Mouse (Mus musculus): ENCODE measurements around the gene Serpina5.
"Not testable (repeated sequence)": the region's sequence is repeated elsewhere in the genome, so short reads cannot be mapped to it uniquely, and the experiment has no call there.

Gene Serpina5

GRCm38 (mm10) chr12:104106919-104107318, 6.0 kb downstream of the Serpina5 start:
- no peak for TF ChIP-seq GATA4 (IDR thresholded peaks at IDR 0.05; ENCODE audit: insufficient replicate concordance, low read length)

- TF ChIP-seq GATA4 (IDR thresholded peaks at IDR 0.05; ENCODE audit: insufficient replicate concordance, low read length), result no peak
Observed at GRCm38 (mm10) chr12:104108507-104108906, 7.6 kb downstream of the Serpina5 start.

GRCm38 (mm10) chr12:104112333-104112732, 11.4 kb downstream of the Serpina5 start, which contains the start of gene Serpina3a:
Gene Serpina3a, plus strand, starts transcription at chr12:104112724.
- not testable (repeated sequence) for TF ChIP-seq GATA4 (IDR thresholded peaks at IDR 0.05; ENCODE audit: insufficient replicate concordance, low read length)

GRCm38 (mm10) chr12:104114921-104115579, 14.1 kb downstream of the Serpina5 start:
- no peak for TF ChIP-seq GATA4 (IDR thresholded peaks at IDR 0.05; ENCODE audit: insufficient replicate concordance, low read length)

- TF ChIP-seq GATA4 (IDR thresholded peaks at IDR 0.05; ENCODE audit: insufficient replicate concordance, low read length), result no peak
Observed at GRCm38 (mm10) chr12:104123097-104123496, 22.2 kb downstream of the Serpina5 start.

- TF ChIP-seq GATA4 (IDR thresholded peaks at IDR 0.05; ENCODE audit: insufficient replicate concordance, low read length), result no peak
Observed at GRCm38 (mm10) chr12:104123996-104124395, 23.1 kb downstream of the Serpina5 start.

- no peak for TF ChIP-seq GATA4 (IDR thresholded peaks at IDR 0.05; ENCODE audit: insufficient replicate concordance, low read length)
Observed at GRCm38 (mm10) chr12:104125021-104125560, 24.2 kb downstream of the Serpina5 start.

GRCm38 (mm10) chr12:104127696-104128095, 26.8 kb downstream of the Serpina5 start, which contains the start of gene Serpina3b:
Gene Serpina3b, plus strand, starts transcription at chr12:104127996.
- TF ChIP-seq GATA4 (IDR thresholded peaks at IDR 0.05; ENCODE audit: insufficient replicate concordance, low read length), result no peak

GRCm38 (mm10) chr12:104131041-104131440, 30.1 kb downstream of the Serpina5 start:
- no peak for TF ChIP-seq GATA4 (IDR thresholded peaks at IDR 0.05; ENCODE audit: insufficient replicate concordance, low read length)

GRCm38 (mm10) chr12:104138216-104138615, 37.3 kb downstream of the Serpina5 start:
- TF ChIP-seq GATA4 (IDR thresholded peaks at IDR 0.05; ENCODE audit: insufficient replicate concordance, low read length), result no peak

- TF ChIP-seq GATA4 (IDR thresholded peaks at IDR 0.05; ENCODE audit: insufficient replicate concordance, low read length), result no peak
Observed at GRCm38 (mm10) chr12:104140543-104141103, 39.7 kb downstream of the Serpina5 start.

GRCm38 (mm10) chr12:104141506-104141905, 40.6 kb downstream of the Serpina5 start:
- no peak for TF ChIP-seq GATA4 (IDR thresholded peaks at IDR 0.05; ENCODE audit: insufficient replicate concordance, low read length)

- no peak for TF ChIP-seq GATA4 (IDR thresholded peaks at IDR 0.05; ENCODE audit: insufficient replicate concordance, low read length)
Observed at GRCm38 (mm10) chr12:104142427-104142826, 41.5 kb downstream of the Serpina5 start.

GRCm38 (mm10) chr12:104143286-104143685, 42.4 kb downstream of the Serpina5 start:
- TF ChIP-seq GATA4 (IDR thresholded peaks at IDR 0.05; ENCODE audit: insufficient replicate concordance, low read length), result no peak

- TF ChIP-seq GATA4 (IDR thresholded peaks at IDR 0.05; ENCODE audit: insufficient replicate concordance, low read length), result no peak
Observed at GRCm38 (mm10) chr12:104145571-104145970, 44.7 kb downstream of the Serpina5 start.

GRCm38 (mm10) chr12:104151989-104152388, 51.1 kb downstream of the Serpina5 start:
- TF ChIP-seq GATA4 (IDR thresholded peaks at IDR 0.05; ENCODE audit: insufficient replicate concordance, low read length), result no peak
